Mouse (Mus musculus): ENCODE results near the gene Lrrc26.
"Not testable (repeated sequence)": the region's sequence is repeated elsewhere in the genome, so short reads cannot be mapped to it uniquely, and the experiment has no call there.

Lrrc26 gene

GRCm38 (mm10) chr2:25289651-25290050 lies at the start of gene Lrrc26:
Gene Lrrc26, plus strand, starts transcription at chr2:25289915.
- DNase-seq: peak; percentile 88

- no peak for DNase-seq
Observed at GRCm38 (mm10) chr2:25240310-25240709, 49.4 kb upstream of the Lrrc26 start.

GRCm38 (mm10) chr2:25240723-25241437 lies 48.8 kb upstream of the Lrrc26 start:
- peak; percentile 88 for DNase-seq

GRCm38 (mm10) chr2:25241438-25241775 lies 48.3 kb upstream of the Lrrc26 start:
- no peak for DNase-seq

- DNase-seq: no peak
Observed at GRCm38 (mm10) chr2:25242101-25242506, 47.6 kb upstream of the Lrrc26 start, which contains the start of the genes Rnf208 and Cysrt1. Gene Rnf208, plus strand, starts transcription at chr2:25242255. Gene Cysrt1, minus strand, starts transcription at chr2:25242452.

- DNase-seq: no peak
Observed at GRCm38 (mm10) chr2:25243342-25243741, 46.4 kb upstream of the Lrrc26 start.

GRCm38 (mm10) chr2:25244144-25244543 lies 45.6 kb upstream of the Lrrc26 start:
- DNase-seq: no peak

DNA sequence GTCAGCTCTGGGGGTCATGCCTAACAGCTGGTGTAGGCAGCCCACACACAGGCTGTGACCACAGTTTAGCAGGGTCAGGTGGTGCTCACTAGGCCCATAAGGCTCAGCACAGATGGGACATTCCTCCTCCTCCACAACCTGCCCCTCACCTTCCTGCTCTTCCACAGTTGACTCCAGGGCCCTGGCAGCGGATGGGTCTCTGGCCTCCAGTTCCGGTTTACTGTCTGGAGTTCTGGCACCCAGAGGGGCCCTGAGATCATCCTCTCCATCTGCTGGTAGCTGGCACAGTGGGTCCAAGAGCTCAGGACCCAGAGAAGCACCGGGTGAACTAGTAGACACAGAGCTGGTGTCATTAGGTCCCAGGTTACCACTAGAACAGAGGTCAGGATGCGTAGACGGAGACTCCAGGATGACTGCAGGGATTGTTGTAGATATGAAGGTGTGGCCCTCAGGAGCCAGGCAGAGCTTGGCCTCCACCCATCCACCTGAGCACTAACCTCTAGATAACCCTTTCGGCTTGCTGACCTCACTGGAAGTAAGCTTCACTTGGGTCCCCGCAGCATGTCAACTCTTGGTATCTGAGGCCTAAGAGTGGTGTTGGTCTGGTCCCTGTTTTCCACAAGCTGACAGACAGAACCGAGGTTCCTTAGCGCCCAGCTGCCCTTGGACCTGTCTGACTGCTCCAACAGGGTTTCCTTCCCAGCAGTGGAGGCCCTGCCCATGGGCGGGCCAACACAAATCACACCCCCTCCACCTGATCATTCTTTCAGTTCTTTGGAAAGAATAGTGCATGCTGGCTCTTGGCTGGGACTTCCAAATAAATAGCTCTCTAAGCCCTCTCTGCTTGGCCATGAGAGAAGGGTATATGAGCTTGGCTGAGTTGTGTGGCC lies 43.3 kb upstream of the Lrrc26 start, which contains the start of gene AL732309.1:
AL732309.1 (minus strand) TSS at position 681 of the 890 bp plus-strand sequence.
- DNase-seq: no peak

DNA sequence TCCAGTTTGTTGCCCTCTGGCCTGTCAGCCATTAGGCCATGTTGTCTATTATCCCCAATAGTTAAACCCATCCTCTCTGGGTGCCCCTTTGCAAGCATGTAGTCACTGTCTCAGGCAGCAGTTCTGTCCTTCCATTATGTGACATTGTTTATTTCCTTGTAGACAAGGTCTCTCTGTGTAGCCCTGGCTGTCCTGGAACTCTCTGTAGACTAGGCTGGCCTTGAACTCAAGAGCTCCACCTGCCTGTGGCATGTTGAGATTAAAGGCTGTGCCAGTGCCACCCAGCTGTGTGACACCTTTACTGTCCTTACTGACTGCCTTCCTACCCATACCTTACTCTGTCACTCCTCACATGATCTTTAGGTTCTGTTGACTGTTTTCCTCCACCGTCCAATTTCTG lies 37.4 kb upstream of the Lrrc26 start:
- DNase-seq: no peak

DNA sequence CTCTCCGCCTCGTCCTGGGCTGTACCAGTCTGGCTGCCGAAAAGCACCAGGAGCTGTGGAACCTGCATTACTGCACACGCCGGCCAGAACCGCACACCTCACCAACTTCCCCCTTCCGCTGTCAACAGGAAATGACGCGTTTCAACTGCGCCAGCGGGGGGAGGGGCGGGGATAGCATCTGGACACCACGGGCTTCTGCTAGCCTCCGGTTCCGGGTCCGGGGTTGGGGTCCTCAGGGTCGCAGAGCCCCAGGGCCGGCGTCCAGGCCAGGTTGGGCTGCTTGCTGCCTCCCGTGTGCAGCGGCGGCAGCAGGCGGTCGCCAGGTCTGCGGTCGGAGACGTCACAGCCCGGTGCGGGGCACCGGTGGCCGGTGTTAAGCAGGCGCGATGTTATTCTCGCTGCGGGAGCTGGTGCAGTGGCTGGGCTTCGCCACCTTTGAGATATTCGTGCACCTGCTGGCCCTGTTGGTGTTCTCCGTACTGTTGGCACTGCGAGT lies 34.4 kb upstream of the Lrrc26 start, which contains the start of gene Tmem203:
Tmem203 (plus strand) TSS at position 156 of the 496 bp plus-strand sequence.
- peak; percentile 90 for DNase-seq

DNA sequence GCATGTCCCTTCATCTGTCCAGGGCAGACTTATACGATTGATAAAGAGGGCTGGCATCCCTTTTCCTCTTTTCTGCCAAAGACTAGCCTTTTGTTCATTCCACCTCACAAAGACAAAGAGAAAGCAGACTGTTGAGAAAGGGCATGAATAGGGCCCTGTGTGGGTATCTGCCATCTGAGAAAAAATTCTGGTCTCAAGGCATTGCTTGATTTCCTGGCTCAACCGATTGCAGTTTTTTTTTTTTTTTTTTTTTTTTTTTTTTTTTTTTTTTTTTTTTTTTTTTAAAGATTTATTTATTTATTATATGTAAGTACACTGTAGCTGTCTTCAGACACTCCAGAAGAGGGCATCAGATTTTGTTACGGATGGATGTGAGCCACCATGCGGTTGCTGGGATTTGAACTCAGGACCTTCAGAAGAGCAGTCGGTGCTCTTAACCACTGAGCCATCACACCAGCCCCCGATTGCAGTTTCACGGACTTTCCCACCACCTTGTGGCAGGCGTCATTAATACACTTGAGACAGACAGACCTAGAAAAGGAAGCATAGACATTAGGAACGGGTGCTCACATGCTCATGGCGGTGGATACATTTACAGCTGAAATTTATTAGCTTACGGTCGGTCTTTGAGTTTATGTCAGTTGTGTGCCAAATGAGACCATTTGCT lies 33.1 kb upstream of the Lrrc26 start:
- peak; percentile 70 for DNase-seq

DNA sequence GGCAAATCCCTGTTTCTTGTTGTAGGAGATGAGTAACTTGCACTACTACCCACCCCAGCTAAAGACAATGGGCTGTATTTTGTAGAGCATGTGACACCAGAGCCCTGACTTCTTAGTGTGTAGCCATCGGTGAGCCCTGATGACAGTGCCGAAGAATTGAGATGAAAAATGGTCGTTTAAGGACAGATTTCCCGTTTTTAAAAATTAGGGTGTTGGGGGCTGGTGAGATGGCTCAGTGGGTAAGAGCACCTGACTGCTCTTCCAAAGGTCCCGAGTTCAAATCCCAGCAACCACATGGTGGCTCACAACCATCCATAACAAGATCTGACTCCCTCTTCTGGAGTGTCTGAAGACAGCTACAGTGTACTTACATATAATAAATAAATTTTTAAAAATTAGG lies 32.5 kb upstream of the Lrrc26 start:
- not testable (repeated sequence) for DNase-seq

- DNase-seq: no peak
Observed at GRCm38 (mm10) chr2:25258887-25259286, 30.8 kb upstream of the Lrrc26 start.

DNA sequence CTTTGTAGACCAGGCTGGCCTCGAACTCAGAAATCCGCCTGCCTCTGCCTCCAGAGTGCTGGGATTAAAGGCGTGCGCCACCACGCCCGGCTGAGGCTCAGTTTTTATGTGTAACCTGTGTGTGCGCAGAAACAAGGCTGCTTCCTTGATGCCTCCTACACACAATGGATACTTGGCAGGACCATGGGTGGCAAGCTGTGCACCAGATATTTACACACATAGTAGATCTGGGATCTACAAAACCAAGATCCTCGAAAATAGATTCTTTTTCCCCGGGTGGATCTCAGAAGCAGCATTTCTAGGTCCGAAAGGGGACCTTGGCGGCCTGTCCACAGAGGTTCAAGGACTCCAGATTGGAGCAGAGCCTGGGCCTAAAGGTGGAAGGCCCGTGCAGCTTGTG lies 27.8 kb upstream of the Lrrc26 start:
- DNase-seq: no peak

GRCm38 (mm10) chr2:25262291-25262767 lies 27.4 kb upstream of the Lrrc26 start, which contains the start of gene Tprn:
Gene Tprn, plus strand, starts transcription at chr2:25262618.
- DNase-seq: peak; percentile 98

DNA sequence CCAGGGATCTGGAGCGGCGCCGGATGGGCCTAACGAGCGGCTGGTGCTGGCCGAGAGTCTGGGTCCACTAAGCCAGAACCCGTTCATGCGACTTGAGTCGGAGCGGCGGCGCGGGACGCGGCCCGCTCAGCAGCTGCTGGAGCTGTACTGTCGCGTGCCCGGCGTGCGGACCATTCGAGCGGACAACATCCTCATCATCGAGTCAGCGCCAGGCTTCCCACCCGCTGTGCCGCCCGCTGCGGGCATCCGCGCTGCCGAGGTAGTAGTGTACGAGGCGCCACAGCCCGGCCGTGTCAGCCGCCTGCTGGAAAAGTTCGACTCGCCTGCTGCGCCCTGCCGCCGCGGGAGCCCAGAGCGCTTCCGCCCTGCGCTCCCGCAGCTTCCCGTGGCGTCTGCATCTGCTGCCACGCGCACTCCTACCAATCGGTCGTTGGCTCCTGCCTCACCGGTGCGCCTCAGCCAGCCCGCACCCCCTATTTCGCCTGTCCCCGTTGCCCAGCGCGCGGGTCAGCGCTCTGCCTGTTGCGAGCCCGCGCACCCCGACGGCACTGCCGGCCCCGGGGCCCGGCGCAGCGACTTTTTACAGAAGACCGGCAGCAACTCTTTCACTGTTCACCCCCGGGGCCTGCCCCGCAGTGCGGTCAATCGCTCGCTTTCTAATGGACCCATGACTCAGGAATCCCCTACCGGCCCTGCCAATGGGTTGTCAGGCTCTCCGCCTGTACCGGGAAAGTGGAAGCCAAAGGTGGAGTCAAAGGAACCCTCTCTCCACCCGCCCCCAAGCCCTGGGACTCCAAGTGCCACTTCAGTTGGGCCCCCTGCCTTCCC lies 26.7 kb upstream of the Lrrc26 start:
- no peak for DNase-seq

DNA sequence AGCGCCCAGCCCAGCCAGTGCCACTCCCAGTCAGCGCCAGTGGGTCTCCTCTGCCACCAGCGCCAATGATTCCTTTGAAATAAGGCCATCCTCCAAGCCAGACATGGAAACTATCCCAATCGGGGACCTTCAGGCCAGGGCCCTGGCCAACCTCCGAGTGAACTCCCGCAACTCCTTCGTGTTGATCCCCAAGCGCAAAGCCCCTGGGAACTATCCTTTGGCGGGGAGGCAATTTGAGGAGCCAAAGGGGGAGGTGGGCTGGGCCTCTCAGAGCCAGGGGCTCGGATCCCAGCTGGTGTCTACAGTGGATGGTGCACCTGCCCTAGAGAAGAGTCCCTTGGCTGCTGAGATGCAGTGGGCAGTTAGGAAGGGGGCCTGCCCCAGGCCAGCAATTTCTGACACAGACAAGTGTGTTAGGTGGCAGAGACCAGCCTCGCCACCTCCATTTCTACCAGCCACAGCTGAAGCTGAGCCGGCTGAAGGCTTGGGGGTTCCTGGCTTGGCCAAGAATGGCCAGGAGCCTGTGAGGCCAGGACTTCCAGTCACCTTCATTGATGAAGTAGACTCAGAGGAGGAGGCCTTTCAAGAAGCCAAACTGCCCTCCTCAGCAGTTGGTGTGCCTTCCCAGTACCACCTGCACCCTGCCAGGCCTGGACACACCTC lies 26.0 kb upstream of the Lrrc26 start:
- DNase-seq: no peak

- DNase-seq: no peak
Observed at GRCm38 (mm10) chr2:25264286-25264660, 25.4 kb upstream of the Lrrc26 start.

DNA sequence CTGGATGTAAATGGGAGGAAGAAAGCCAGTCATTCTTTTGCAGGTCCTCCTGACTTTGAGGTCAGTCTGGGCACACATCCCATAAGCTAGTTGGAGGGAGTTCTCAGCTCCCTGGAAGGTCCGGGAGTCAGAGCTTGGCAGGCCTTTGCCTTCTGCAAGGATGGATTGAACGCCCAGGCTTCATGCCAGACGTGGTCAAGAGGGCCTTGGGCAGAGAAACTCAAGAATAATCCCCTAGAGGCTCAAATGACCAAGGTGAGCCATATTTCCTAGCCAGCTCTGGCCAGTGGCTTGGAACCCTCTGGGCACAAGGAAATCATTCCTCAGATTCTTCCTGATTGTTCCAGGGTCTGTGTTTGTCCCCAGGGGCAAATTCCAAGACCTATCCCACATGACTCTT lies 24.9 kb upstream of the Lrrc26 start:
- peak; percentile 81 for DNase-seq

GRCm38 (mm10) chr2:25265897-25266656 lies 23.6 kb upstream of the Lrrc26 start:
- DNase-seq: peak; percentile 56

DNA sequence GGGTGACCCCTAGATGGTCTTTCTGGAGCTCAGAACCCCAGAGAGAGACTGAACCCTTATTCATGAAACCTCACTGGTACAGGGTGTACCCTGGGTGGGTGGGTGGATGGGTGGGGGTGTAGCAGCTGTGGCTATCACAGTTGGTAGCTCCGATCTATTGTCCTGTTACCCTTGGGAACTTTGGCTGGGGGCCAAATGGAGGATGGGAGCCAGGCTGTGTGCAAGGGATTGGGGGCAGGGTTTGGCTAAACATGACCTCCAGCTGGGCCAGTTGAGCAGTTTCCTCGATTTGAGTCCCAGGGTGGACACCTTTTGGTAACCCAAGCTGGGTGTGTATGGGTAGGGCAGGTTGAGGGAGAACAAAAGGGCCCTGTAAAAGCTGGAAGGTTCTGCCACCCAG lies 23.0 kb upstream of the Lrrc26 start:
- DNase-seq: peak; percentile 77

Data from kidney, postnatal 14 days (tissue).